Mouse (Mus musculus): ENCODE data around the gene Celf2. TPM values are rescaled to one million over a fixed set of nuclear protein-coding genes. Genes with fewer than 3 reads are reported as not detected.

Celf2 gene
- polyA plus RNA-seq, 1 experiment from 2014 or later = 57.8 TPM

DNA sequence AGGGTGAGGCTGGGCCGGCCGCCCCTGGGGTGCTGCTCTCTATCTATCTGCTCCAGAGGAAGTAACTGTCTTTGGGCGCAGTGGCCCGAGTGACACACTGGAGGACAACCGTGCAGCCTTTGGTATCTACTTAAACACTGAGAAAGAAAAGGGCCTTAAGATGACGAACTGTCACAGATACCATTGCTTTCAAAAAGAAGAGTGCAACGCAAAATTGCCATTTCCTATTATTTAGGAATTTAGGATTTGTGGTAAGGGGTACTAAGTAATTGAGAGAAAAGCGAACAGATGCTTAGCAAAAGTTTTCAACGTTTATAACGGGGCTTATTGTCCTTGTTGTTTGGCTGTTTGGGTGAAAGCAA is 636.5 kb downstream of the Celf2 start:
- Histone ChIP-seq H3K4me1 (peaks cover 44% of the 10 kb centered on the region), H3K36me3 (no peaks in the 10 kb centered on the region), H3K4me3 (peak overlapping the region; percentile 84), H3K27ac (replicated peaks) (peak overlapping the region; percentile 88), H3K27me3 (replicated peaks) (no peaks in the 10 kb centered on the region), H3K9me3 (no peaks in the 10 kb centered on the region), H3K9ac (peak overlapping the region; percentile 95), H3K4me2 (peak overlapping the region; percentile 86)
- peak; percentile 56; the same call in 1 of the 2 replicates for ATAC-seq (ENCODE audit: extremely low read depth, insufficient number of reproducible peaks, low FRiP score, low TSS enrichment)
- 14% methylated on average over 10 of the region's 10 CpGs for WGBS

GRCm38 (mm10) chr2:6872131-6872893 is 637.1 kb downstream of the Celf2 start:
- Histone ChIP-seq H3K27me3 (replicated peaks) (no peaks in the 10 kb centered on the region), H3K9me3 (no peaks in the 10 kb centered on the region), H3K36me3 (no peaks in the 10 kb centered on the region), H3K4me3 (peak overlapping the region; percentile 84), H3K9ac (peak overlapping the region; percentile 95), H3K27ac (replicated peaks) (peak overlapping the region; percentile 88), H3K4me1 (peaks cover 47% of the 10 kb centered on the region), H3K4me2 (peak overlapping the region; percentile 86)
- WGBS = 0% methylated on average over 88 of the region's 124 CpGs
- peak; percentile 75 for ATAC-seq (ENCODE audit: extremely low read depth, insufficient number of reproducible peaks, low FRiP score, low TSS enrichment)

GRCm38 (mm10) chr2:6871281-6872130 is 637.9 kb downstream of the Celf2 start:
- ATAC-seq (ENCODE audit: extremely low read depth, insufficient number of reproducible peaks, low FRiP score, low TSS enrichment) = peak; percentile 22; the same call in 1 of the 2 replicates
- Histone ChIP-seq H3K9me3 (no peaks in the 10 kb centered on the region), H3K4me3 (peak overlapping the region; percentile 84), H3K4me2 (peak overlapping the region; percentile 86), H3K4me1 (peaks cover 43% of the 10 kb centered on the region), H3K36me3 (no peaks in the 10 kb centered on the region), H3K9ac (peak overlapping the region; percentile 95), H3K27ac (replicated peaks) (peak overlapping the region; percentile 88), H3K27me3 (replicated peaks) (no peaks in the 10 kb centered on the region)
- 4% methylated on average over 35 of the region's 40 CpGs for WGBS

GRCm38 (mm10) chr2:6869956-6870710 is 639.2 kb downstream of the Celf2 start:
- H3K27me3 ChIP-seq (replicated peaks) = no peaks in the 10 kb centered on the region
- no peaks in the 10 kb centered on the region for H3K36me3 ChIP-seq
- H3K9me3 ChIP-seq = no peaks in the 10 kb centered on the region
- ATAC-seq (ENCODE audit: extremely low read depth, insufficient number of reproducible peaks, low FRiP score, low TSS enrichment) = no peak
- H3K9ac ChIP-seq = no peak overlapping the region
- WGBS = 54% methylated on average over 9 of the region's 9 CpGs
- peak overlapping the region; percentile 86 for H3K4me2 ChIP-seq
- H3K4me1 ChIP-seq = peaks cover 34% of the 10 kb centered on the region
- H3K4me3 ChIP-seq = no peak overlapping the region
- no peak overlapping the region for H3K27ac ChIP-seq (replicated peaks)

DNA sequence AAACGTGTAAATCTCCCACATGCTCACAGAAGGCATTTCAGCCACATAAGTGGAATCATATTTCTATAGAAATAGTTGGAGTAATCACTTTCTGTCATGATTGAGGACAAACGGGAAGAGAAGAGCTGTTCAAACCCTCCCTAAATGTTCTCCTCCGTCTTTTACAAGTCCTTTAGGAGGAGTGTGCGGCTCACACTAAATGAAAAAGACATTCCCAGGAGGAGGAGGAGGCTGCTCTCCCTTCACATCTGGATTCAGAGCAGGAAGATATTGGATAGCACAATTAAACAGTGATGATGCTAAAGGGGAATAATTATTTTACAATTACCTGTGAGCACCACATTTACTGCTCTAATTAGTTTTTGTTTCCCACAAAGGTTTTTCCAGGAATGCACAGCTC is 642.1 kb downstream of the Celf2 start:
- WGBS = 52% methylated on average over 4 of the region's 4 CpGs
- H3K4me2 ChIP-seq = no peak overlapping the region
- H3K4me1 ChIP-seq = peaks cover 32% of the 10 kb centered on the region
- ATAC-seq (ENCODE audit: extremely low read depth, insufficient number of reproducible peaks, low FRiP score, low TSS enrichment) = no peak
- H3K36me3 ChIP-seq = no peaks in the 10 kb centered on the region
- no peak overlapping the region for H3K27ac ChIP-seq (replicated peaks)
- no peaks in the 10 kb centered on the region for H3K9me3 ChIP-seq
- no peaks in the 10 kb centered on the region for H3K27me3 ChIP-seq (replicated peaks)
- H3K9ac ChIP-seq = no peak overlapping the region
- no peak overlapping the region for H3K4me3 ChIP-seq

DNA sequence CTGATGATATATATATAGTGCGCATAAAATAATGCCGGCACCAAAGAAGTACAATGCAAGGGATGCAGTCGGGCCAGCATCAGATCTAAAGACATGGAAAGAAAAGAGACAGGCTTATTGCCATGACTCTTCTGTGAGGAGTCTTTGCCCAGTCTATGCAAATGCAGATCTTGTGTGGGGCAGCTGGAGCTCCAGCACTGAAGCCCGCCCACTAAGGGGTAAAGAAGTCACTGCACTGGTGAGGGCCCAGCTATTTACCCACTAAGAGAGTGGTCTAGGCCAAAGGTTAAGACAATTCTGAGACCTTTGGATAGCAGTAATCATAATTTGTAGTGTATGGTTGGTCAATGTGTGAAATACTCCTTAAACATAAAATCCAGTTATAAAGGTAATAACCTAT is 643.6 kb downstream of the Celf2 start:
- 87% methylated on average over 4 of the region's 4 CpGs for WGBS
- H3K27me3 ChIP-seq (replicated peaks) = no peaks in the 10 kb centered on the region
- H3K9me3 ChIP-seq = no peaks in the 10 kb centered on the region
- H3K27ac ChIP-seq (replicated peaks) = no peak overlapping the region
- no peak overlapping the region for H3K4me2 ChIP-seq
- no peak for ATAC-seq (ENCODE audit: extremely low read depth, insufficient number of reproducible peaks, low FRiP score, low TSS enrichment)
- no peak overlapping the region for H3K4me3 ChIP-seq
- no peaks in the 10 kb centered on the region for H3K36me3 ChIP-seq
- H3K9ac ChIP-seq = no peak overlapping the region
- H3K4me1 ChIP-seq = peaks cover 28% of the 10 kb centered on the region

DNA sequence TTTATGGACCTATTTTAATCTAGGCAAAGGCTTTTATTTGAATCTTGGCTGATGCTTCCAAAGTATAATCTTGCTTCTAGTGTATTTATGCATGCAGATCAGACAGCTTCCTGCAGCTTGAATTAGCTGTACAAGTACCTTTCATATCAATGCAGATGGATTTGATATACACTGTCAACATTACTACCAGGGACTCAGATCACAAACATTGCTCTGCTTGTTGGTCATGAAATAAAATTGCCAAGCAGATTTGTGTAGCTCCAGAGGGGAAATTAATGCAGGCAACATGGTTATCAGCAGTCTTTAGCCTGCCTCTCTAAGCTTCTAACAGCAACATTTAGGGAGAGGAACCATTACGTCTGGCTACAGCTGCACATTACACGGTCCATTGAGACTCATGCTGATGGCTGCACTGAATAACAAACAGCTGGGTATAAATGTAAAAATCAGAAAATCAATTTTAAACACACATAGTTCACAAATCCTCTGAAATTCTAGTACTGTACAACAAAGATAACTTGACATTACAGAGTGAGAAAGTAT is 659.2 kb downstream of the Celf2 start:
- H3K4me2 ChIP-seq = no peak overlapping the region
- H3K9ac ChIP-seq = no peak overlapping the region
- H3K4me1 ChIP-seq = peaks cover 7% of the 10 kb centered on the region
- H3K27ac ChIP-seq (replicated peaks) = no peak overlapping the region
- H3K36me3 ChIP-seq = no peaks in the 10 kb centered on the region
- 64% methylated on average over 2 of the region's 2 CpGs for WGBS
- no peaks in the 10 kb centered on the region for H3K9me3 ChIP-seq
- no peaks in the 10 kb centered on the region for H3K27me3 ChIP-seq (replicated peaks)
- H3K4me3 ChIP-seq = no peak overlapping the region
- no peak for ATAC-seq (ENCODE audit: extremely low read depth, insufficient number of reproducible peaks, low FRiP score, low TSS enrichment)

DNA sequence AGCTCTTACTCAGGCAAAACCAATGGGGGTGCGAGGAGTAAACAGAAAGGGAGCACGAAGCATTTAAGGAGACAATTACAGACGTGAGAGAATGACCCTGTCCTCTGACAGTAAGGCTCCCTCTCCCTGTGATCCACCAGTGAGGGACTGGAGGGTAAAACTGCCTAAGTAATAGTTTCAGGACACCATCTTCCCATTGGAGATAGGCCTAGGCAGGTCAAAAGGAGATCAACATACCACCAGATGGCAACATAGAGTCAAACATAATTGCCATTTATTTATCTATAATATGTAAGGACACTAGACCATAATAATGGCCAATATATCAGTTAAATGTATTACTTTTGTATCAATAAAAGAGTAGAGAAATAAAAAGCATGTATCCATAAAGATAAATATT is 660.0 kb downstream of the Celf2 start:
- Histone ChIP-seq H3K9me3 (no peaks in the 10 kb centered on the region), H3K36me3 (no peaks in the 10 kb centered on the region), H3K4me2 (no peak overlapping the region), H3K9ac (no peak overlapping the region), H3K4me3 (no peak overlapping the region), H3K27ac (replicated peaks) (no peak overlapping the region), H3K4me1 (peaks cover 7% of the 10 kb centered on the region), H3K27me3 (replicated peaks) (no peaks in the 10 kb centered on the region)
- no peak for ATAC-seq (ENCODE audit: extremely low read depth, insufficient number of reproducible peaks, low FRiP score, low TSS enrichment)
- WGBS = 47% methylated on average over 3 of the region's 3 CpGs

GRCm38 (mm10) chr2:6830021-6830420 is 679.3 kb downstream of the Celf2 start:
- no peaks in the 10 kb centered on the region for H3K9me3 ChIP-seq
- no peak for ATAC-seq (ENCODE audit: extremely low read depth, insufficient number of reproducible peaks, low FRiP score, low TSS enrichment)
- H3K36me3 ChIP-seq = no peaks in the 10 kb centered on the region
- no peak overlapping the region for H3K4me3 ChIP-seq
- H3K9ac ChIP-seq = no peak overlapping the region
- H3K27me3 ChIP-seq (replicated peaks) = no peaks in the 10 kb centered on the region
- H3K27ac ChIP-seq (replicated peaks) = no peak overlapping the region
- peaks cover 18% of the 10 kb centered on the region for H3K4me1 ChIP-seq
- WGBS = 90% methylated on average over 6 of the region's 6 CpGs
- H3K4me2 ChIP-seq = no peak overlapping the region

- H3K36me3 ChIP-seq = no peaks in the 10 kb centered on the region
- H3K4me3 ChIP-seq = no peak overlapping the region
- no peaks in the 10 kb centered on the region for H3K9me3 ChIP-seq
- H3K9ac ChIP-seq = no peak overlapping the region
- 30% methylated on average over 2 of the region's 2 CpGs for WGBS
- no peaks in the 10 kb centered on the region for H3K27me3 ChIP-seq (replicated peaks)
- H3K4me2 ChIP-seq = no peak overlapping the region
- peaks cover 18% of the 10 kb centered on the region for H3K4me1 ChIP-seq
- no peak for ATAC-seq (ENCODE audit: extremely low read depth, insufficient number of reproducible peaks, low FRiP score, low TSS enrichment)
- H3K27ac ChIP-seq (replicated peaks) = no peak overlapping the region; the same call in 1 of the 2 replicates
Observed at GRCm38 (mm10) chr2:6827583-6827982, 681.8 kb downstream of the Celf2 start.

DNA sequence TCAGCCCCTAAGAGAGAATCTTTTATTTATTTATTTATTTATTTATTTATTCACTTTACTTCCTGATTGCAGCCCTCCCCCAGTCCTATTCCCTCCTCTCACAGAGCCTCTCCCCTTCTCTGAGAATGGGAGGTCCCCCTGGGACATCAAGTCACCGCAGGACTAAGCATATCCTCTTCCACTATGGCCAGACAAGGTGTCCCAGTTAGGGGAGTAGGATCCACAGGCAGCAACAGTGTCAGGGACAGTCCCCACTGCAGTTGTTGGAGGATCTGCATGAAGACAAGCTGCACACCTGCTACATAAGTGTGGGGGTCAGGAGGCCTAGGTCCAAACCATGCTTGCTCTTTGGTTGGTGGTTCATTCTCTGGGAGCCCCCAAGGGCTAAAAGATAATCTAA is 686.3 kb downstream of the Celf2 start:
- no peak overlapping the region for H3K9ac ChIP-seq
- no peak overlapping the region for H3K4me2 ChIP-seq
- no peaks in the 10 kb centered on the region for H3K9me3 ChIP-seq
- 76% methylated on average over 1 of the region's 1 CpGs for WGBS
- H3K4me1 ChIP-seq = peaks cover 11% of the 10 kb centered on the region
- ATAC-seq (ENCODE audit: extremely low read depth, insufficient number of reproducible peaks, low FRiP score, low TSS enrichment) = no peak
- H3K4me3 ChIP-seq = no peak overlapping the region
- no peaks in the 10 kb centered on the region for H3K27me3 ChIP-seq (replicated peaks)
- no peaks in the 10 kb centered on the region for H3K36me3 ChIP-seq
- H3K27ac ChIP-seq (replicated peaks) = no peak overlapping the region
